Mouse (Mus musculus) urinary bladder, postnatal 4 days (tissue): ENCODE measurements at regions not wholly inside any gene's neighbourhood (a gene's known extent, or its start where the extent isn't known, plus 50 kb on each side); places are given as distances from the start of the nearest gene placed in this dataset.

Experiments used
- DNase-seq, 2 experiments: peaks; one replicate each; pipeline ENCODE4 v3.0.0; 2021 to 2022; ENCODE audit warnings: low spot score in 2 of 2

GRCm38 (mm10) chr6:67151515-67151914, 86.5 kb upstream of the Serbp1 start:
- DNase-seq = no peak

- no peak for DNase-seq
Observed at GRCm38 (mm10) chr6:67149425-67149824, 88.6 kb upstream of the Serbp1 start.

- no peak for DNase-seq
Observed at GRCm38 (mm10) chr6:67146708-67147107, 91.3 kb upstream of the Serbp1 start.

- no peak for DNase-seq
Observed at GRCm38 (mm10) chr6:67145969-67146368, 92.0 kb upstream of the Serbp1 start.

GRCm38 (mm10) chr6:67144946-67145716, 92.8 kb upstream of the Serbp1 start:
- no peak for DNase-seq

- peak; percentile 39 to 74 for DNase-seq
Observed at GRCm38 (mm10) chr6:67142179-67142578, 95.8 kb upstream of the Serbp1 start.

- no peak for DNase-seq
Observed at GRCm38 (mm10) chr6:67140645-67141250, 97.2 kb upstream of the Serbp1 start.

GRCm38 (mm10) chr6:67139012-67139375, 99.0 kb upstream of the Serbp1 start:
- no peak for DNase-seq

- peak in 1 of 2 experiments; percentile 32 for DNase-seq
Observed at GRCm38 (mm10) chr6:67138302-67139011, 99.5 kb upstream of the Serbp1 start.

GRCm38 (mm10) chr6:67137482-67137881, 100.2 kb upstream of the Gadd45a start:
- DNase-seq = no peak

GRCm38 (mm10) chr6:67134915-67135314, 97.7 kb upstream of the Gadd45a start:
- no peak for DNase-seq

- DNase-seq = no peak
Observed at GRCm38 (mm10) chr6:67130540-67131301, 93.5 kb upstream of the Gadd45a start.

- no peak for DNase-seq
Observed at GRCm38 (mm10) chr6:67129626-67130025, 92.4 kb upstream of the Gadd45a start.

- no peak for DNase-seq
Observed at GRCm38 (mm10) chr6:67128503-67129463, 91.5 kb upstream of the Gadd45a start.

- DNase-seq = no peak
Observed at GRCm38 (mm10) chr6:67127727-67128126, 90.5 kb upstream of the Gadd45a start.

- DNase-seq = no peak
Observed at GRCm38 (mm10) chr6:67125715-67126312, 88.6 kb upstream of the Gadd45a start.

GRCm38 (mm10) chr6:67124089-67124488, 86.8 kb upstream of the Gadd45a start:
- DNase-seq = no peak

GRCm38 (mm10) chr6:67123071-67123470, 85.8 kb upstream of the Gadd45a start:
- DNase-seq = no peak

- DNase-seq = peak in 1 of 2 experiments; percentile 13
Observed at GRCm38 (mm10) chr6:67116306-67116705, 79.0 kb upstream of the Gadd45a start.
